Mouse (Mus musculus): ENCODE measurements around the gene Creb3.

The Creb3 gene

GRCm38 (mm10) chr4:43558028-43558630 is 4.0 kb upstream of the Creb3 start:
- DNase-seq (ENCODE audit: low read depth) = no peak

GRCm38 (mm10) chr4:43558631-43559356 is 3.3 kb upstream of the Creb3 start:
- peak; percentile 56 for DNase-seq (ENCODE audit: low read depth)

- no peak for DNase-seq (ENCODE audit: low read depth)
Observed at GRCm38 (mm10) chr4:43559519-43560242, 2.5 kb upstream of the Creb3 start.

- DNase-seq (ENCODE audit: low read depth) = no peak
Observed at GRCm38 (mm10) chr4:43560243-43560611, 1.9 kb upstream of the Creb3 start.

- DNase-seq (ENCODE audit: low read depth) = no peak
Observed at GRCm38 (mm10) chr4:43560976-43561375, 1.2 kb upstream of the Creb3 start.

GRCm38 (mm10) chr4:43561436-43561996 is 616 bp upstream of the Creb3 start:
- no peak for DNase-seq (ENCODE audit: low read depth)

GRCm38 (mm10) chr4:43562769-43563600 is 853 bp downstream of the Creb3 start:
- no peak for DNase-seq (ENCODE audit: low read depth)

GRCm38 (mm10) chr4:43563601-43563875 is 1.4 kb downstream of the Creb3 start:
- no peak for DNase-seq (ENCODE audit: low read depth)

- DNase-seq (ENCODE audit: low read depth) = no peak
Observed at GRCm38 (mm10) chr4:43564231-43564630, 2.1 kb downstream of the Creb3 start.

- no peak for DNase-seq (ENCODE audit: low read depth)
Observed at GRCm38 (mm10) chr4:43567140-43567539, 5.0 kb downstream of the Creb3 start.

GRCm38 (mm10) chr4:43571395-43572045 is 9.4 kb downstream of the Creb3 start:
- no peak for DNase-seq (ENCODE audit: low read depth)

- no peak for DNase-seq (ENCODE audit: low read depth)
Observed at GRCm38 (mm10) chr4:43573561-43573960, 11.4 kb downstream of the Creb3 start.

GRCm38 (mm10) chr4:43575356-43575755 is 13.2 kb downstream of the Creb3 start:
- DNase-seq (ENCODE audit: low read depth) = no peak

GRCm38 (mm10) chr4:43577237-43577881 is 15.2 kb downstream of the Creb3 start:
- no peak for DNase-seq (ENCODE audit: low read depth)

GRCm38 (mm10) chr4:43578376-43579204 is 16.5 kb downstream of the Creb3 start, which contains the start of the genes Rgp1 and Gba2:
Gene Rgp1, plus strand, starts transcription at chr4:43578715.
Gene Gba2, minus strand, starts transcription at chr4:43578873.
- DNase-seq (ENCODE audit: low read depth) = no peak

- DNase-seq (ENCODE audit: low read depth) = no peak
Observed at GRCm38 (mm10) chr4:43579256-43579655, 17.1 kb downstream of the Creb3 start.

- DNase-seq (ENCODE audit: low read depth) = no peak
Observed at GRCm38 (mm10) chr4:43579731-43580130, 17.6 kb downstream of the Creb3 start.

GRCm38 (mm10) chr4:43580721-43581120 is 18.6 kb downstream of the Creb3 start:
- no peak for DNase-seq (ENCODE audit: low read depth)

- no peak for DNase-seq (ENCODE audit: low read depth)
Observed at GRCm38 (mm10) chr4:43581381-43581780, 19.2 kb downstream of the Creb3 start.

GRCm38 (mm10) chr4:43582241-43582640 is 20.1 kb downstream of the Creb3 start:
- DNase-seq (ENCODE audit: low read depth) = no peak
